Mouse (Mus musculus) v-Abl transformed pro-B cells (cell line): Measurements from ENCODE around the gene Sppl3.

ENCODE experiments used
- in situ Hi-C, 2 experiments: fragments of 400-800 bp; cut with MboI; formaldehyde crosslinking; loops; one replicate each; pipeline ENCODE4 v1.15.1; 2025; ENCODE audit not compliant: unreplicated experiment in 2 of 2

Gene Sppl3

GRCm38 (mm10) chr5:115144471-115144870, 133.5 kb downstream of the Sppl3 start:
- in situ Hi-C loops = no loop called here

- in situ Hi-C loops = no loop called here
These were observed 134.5 kb downstream of the Sppl3 start for GRCm38 (mm10) chr5:115145253-115145968.

DNA sequence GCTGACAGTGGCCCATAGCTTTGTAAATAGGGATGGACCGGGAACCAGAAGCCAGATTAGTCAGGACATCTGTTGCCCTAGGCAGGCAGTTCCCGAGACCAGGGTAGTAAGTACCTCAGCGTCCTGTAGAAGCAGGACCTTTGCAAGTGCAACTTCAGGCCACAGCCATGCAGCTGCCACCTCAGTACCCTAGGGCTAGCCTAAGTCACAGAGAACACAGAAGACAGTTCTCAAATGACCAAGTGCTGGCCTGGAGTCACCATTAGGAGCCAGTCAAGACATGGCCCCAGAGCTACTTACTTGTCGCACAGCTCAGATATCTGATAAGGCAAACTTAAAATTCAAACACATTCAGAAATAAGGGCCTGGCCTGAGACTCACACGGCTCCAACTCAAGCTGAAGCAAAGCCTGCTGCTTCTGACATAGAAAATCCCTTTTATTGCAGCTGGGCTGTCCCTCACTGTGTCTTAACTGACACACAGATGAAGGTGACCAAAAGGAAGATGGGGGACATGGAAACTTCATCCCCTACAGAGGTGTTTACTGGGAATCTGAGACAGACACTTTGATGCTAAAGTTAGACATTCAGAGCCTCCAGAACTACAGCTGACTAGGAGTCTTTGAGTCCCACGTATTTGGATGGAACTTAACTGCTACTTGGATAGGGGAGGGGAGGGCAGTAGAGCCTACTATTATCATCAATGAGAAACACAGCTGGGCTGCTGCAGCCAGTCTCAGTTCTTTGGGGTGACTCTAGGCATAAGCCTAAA, 135.2 kb downstream of the Sppl3 start:
- in situ Hi-C loops = no loop called here

GRCm38 (mm10) chr5:115146747-115147130, 135.8 kb downstream of the Sppl3 start:
- in situ Hi-C loops = no loop called here

DNA sequence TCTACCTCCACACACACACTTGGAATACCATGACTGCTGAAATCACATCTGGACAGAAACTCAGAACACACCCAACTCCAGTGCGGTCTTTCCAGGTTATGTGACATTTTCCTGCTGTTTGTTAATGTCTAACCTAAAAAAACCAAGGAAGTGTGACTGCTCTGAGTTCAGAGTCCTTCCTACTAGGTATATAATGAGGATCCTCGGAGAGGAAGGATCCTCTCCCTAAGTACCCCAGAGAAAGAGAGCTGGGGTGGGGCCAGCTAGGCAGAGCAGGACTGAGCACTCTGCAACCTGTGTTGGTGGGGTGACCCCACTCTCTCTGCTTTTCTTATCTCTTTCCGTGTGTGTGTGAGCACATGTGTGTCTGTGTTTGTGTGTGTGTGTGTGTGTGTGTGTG, 136.5 kb downstream of the Sppl3 start:
- in situ Hi-C loops = no loop called here

- in situ Hi-C loops = no loop called here
These were observed 137.4 kb downstream of the Sppl3 start for GRCm38 (mm10) chr5:115148378-115148777.
